ENCODE assay signal across 10 mouse cellular contexts in genomic region chr5:113578428-113578827, GRCm38 (mm10).
"Had no signal": no experiment of that assay in that cellular context is flagged by ENCODE, and none has a peak within 500 bp of the region (broad histone marks: within the 10 kb centered on the region; RNA-seq: fewer than 3 reads in every experiment).

No protein-coding gene starts in this region.

- ATAC-seq: liver, postnatal 0 days had no signal

- H3K27me3 ChIP-seq: limb, embryonic 12.5 days; liver, embryonic 13.5 days; midbrain, embryonic 12.5 days had no signal

- H3K4me3 ChIP-seq: limb, embryonic 12.5 days; liver, embryonic 13.5 days; midbrain, embryonic 12.5 days; myocyte had no signal

- H3K9ac ChIP-seq: limb, embryonic 12.5 days; liver, embryonic 13.5 days; liver, postnatal 0 days; midbrain, embryonic 12.5 days had no signal

- H3K36me3 ChIP-seq: limb, embryonic 12.5 days; liver, embryonic 13.5 days; midbrain, embryonic 12.5 days had no signal

- H3K4me1 ChIP-seq: liver, embryonic 13.5 days had no signal

- H3K27ac ChIP-seq: limb, embryonic 12.5 days; liver, embryonic 13.5 days; midbrain, embryonic 12.5 days had no signal

- H3K9me3 ChIP-seq: liver, embryonic 13.5 days; midbrain, embryonic 12.5 days had no signal

- DNase-seq: kidney, adult 18-20 months; kidney, postnatal 25 days; liver; liver, embryonic 13.5 days; liver, postnatal 0 days; thymus, adult 2 months; thymus, postnatal 36 days had no signal

- H3K4me2 ChIP-seq: limb, embryonic 12.5 days; liver, embryonic 13.5 days; midbrain, embryonic 12.5 days had no signal
